ENCODE assay signal across 23 mouse cellular contexts in genomic region chr7:123327909-123328308, GRCm38 (mm10). TPM values are rescaled to one million over a fixed set of nuclear protein-coding genes. Genes with fewer than 3 reads are reported as not detected.
A peak's percentile ranks its signal among the peaks of the same experiment; 100 is the strongest.
DNase-seq lines count a peak whose midpoint lies in the region; ATAC-seq lines count a peak whose summit lies in the region.
"Had no signal": no experiment of that assay in that cellular context is flagged by ENCODE, and none has a peak within 500 bp of the region (broad histone marks: within the 10 kb centered on the region; RNA-seq: fewer than 3 reads in every experiment).

No protein-coding gene starts in this region.

- DNase-seq in embryonic facial prominence, embryonic 10.5 days (ENCODE audit: low spot score): no peak
- DNase-seq in heart, adult 18-20 months: no peak
- no peak for DNase-seq in liver, embryonic 11.5 days (ENCODE audit: low spot score)
- DNase-seq in thymus, postnatal 4 days: no peak
- DNase-seq: adrenal gland, postnatal 25 days; cerebellum, adult 11-12 months; cerebellum, postnatal 25 days; embryo, embryonic 11 days; heart, postnatal 10 days; lung, postnatal 4 days; right cerebral cortex, postnatal 4 days; thymus, postnatal 14 days had no signal

- peaks cover 36% of the 10 kb centered on the region for H3K36me3 ChIP-seq in embryonic facial prominence, embryonic 13.5 days
- peaks cover 61% of the 10 kb centered on the region for H3K36me3 ChIP-seq in embryonic facial prominence, embryonic 10.5 days (replicated peaks)
- H3K36me3 ChIP-seq in heart, embryonic 13.5 days: peaks cover 31% of the 10 kb centered on the region
- peaks cover 63% of the 10 kb centered on the region for H3K36me3 ChIP-seq in liver, embryonic 12.5 days
- H3K36me3 ChIP-seq in liver, embryonic 11.5 days (ENCODE audit: control insufficient read depth, insufficient read depth, low read length): peaks cover 5% of the 10 kb centered on the region; the same call in 1 of the 2 replicates
- H3K36me3 ChIP-seq in limb, embryonic 15.5 days: peaks cover 33% of the 10 kb centered on the region

- no peak overlapping the region for H3K4me2 ChIP-seq in embryonic facial prominence, embryonic 13.5 days
- peak overlapping the region; percentile 24; the same call in 1 of the 2 replicates for H3K4me2 ChIP-seq in heart, embryonic 13.5 days
- no peak overlapping the region for H3K4me2 ChIP-seq in liver, embryonic 12.5 days
- H3K4me2 ChIP-seq in liver, embryonic 11.5 days: no peak overlapping the region
- no peak overlapping the region for H3K4me2 ChIP-seq in limb, embryonic 15.5 days
- H3K4me2 ChIP-seq: forebrain, embryonic 15.5 days; hindbrain, embryonic 13.5 days; lung, embryonic 15.5 days had no signal

- 44% methylated on average over 4 of the region's 4 CpGs for WGBS in embryonic facial prominence, embryonic 13.5 days
- WGBS in embryonic facial prominence, embryonic 10.5 days: 76% methylated on average over 4 of the region's 4 CpGs
- WGBS in heart, embryonic 13.5 days: 54% methylated on average over 4 of the region's 4 CpGs
- WGBS in liver, embryonic 12.5 days (ENCODE audit: insufficient replicate concordance): 85% methylated on average over 4 of the region's 4 CpGs
- WGBS in liver, embryonic 11.5 days: 80% methylated on average over 4 of the region's 4 CpGs
- 28% methylated on average over 4 of the region's 4 CpGs for WGBS in limb, embryonic 15.5 days

- H3K9ac ChIP-seq in embryonic facial prominence, embryonic 13.5 days: no peak overlapping the region
- H3K9ac ChIP-seq in heart, embryonic 13.5 days: no peak overlapping the region
- H3K9ac ChIP-seq in liver, embryonic 12.5 days: no peak overlapping the region
- H3K9ac ChIP-seq in liver, embryonic 11.5 days (ENCODE audit: low read depth, low read length): no peak overlapping the region
- no peak overlapping the region for H3K9ac ChIP-seq in limb, embryonic 15.5 days
- H3K9ac ChIP-seq: forebrain, embryonic 15.5 days; hindbrain, embryonic 13.5 days; lung, embryonic 15.5 days had no signal

- ATAC-seq in embryonic facial prominence, embryonic 13.5 days (ENCODE audit: insufficient number of reproducible peaks, insufficient read depth, low FRiP score, low TSS enrichment, low read depth): no peak
- ATAC-seq in heart, embryonic 13.5 days (ENCODE audit: extremely low read depth, insufficient number of reproducible peaks, low FRiP score, low TSS enrichment): no peak
- no peak for ATAC-seq in liver, embryonic 12.5 days
- ATAC-seq in liver, embryonic 11.5 days (replicated peaks; ENCODE audit: low FRiP score): no peak
- ATAC-seq in limb, embryonic 15.5 days (ENCODE audit: insufficient number of reproducible peaks, low FRiP score, low TSS enrichment, low read depth): no peak
- ATAC-seq: CD4-positive, CD25-positive, alpha-beta regulatory T cell, adult 4 months; forebrain, embryonic 15.5 days; inflammation-experienced regulatory T-cells, adult 6 months had no signal

- H3K4me1 ChIP-seq in embryonic facial prominence, embryonic 13.5 days: peaks cover 32% of the 10 kb centered on the region
- peaks cover 21% of the 10 kb centered on the region for H3K4me1 ChIP-seq in embryonic facial prominence, embryonic 10.5 days
- peaks cover 51% of the 10 kb centered on the region for H3K4me1 ChIP-seq in heart, embryonic 13.5 days
- H3K4me1 ChIP-seq in liver, embryonic 12.5 days: peaks cover 65% of the 10 kb centered on the region
- peaks cover 28% of the 10 kb centered on the region for H3K4me1 ChIP-seq in liver, embryonic 11.5 days (replicated peaks; ENCODE audit: control insufficient read depth, insufficient read depth, low read length)
- H3K4me1 ChIP-seq in limb, embryonic 15.5 days: peaks cover 23% of the 10 kb centered on the region
- H3K4me1 ChIP-seq: forebrain, embryonic 15.5 days; lung, embryonic 15.5 days had no signal

- no peak overlapping the region for H3K4me3 ChIP-seq in embryonic facial prominence, embryonic 13.5 days
- H3K4me3 ChIP-seq in embryonic facial prominence, embryonic 10.5 days: no peak overlapping the region
- H3K4me3 ChIP-seq in heart, embryonic 13.5 days: no peak overlapping the region
- no peak overlapping the region for H3K4me3 ChIP-seq in liver, embryonic 12.5 days
- H3K4me3 ChIP-seq in liver, embryonic 11.5 days (ENCODE audit: low read depth, low read length): no peak overlapping the region
- no peak overlapping the region for H3K4me3 ChIP-seq in limb, embryonic 15.5 days
- H3K4me3 ChIP-seq: erythroblast, embryonic 14.5 days; forebrain, embryonic 15.5 days; hindbrain, embryonic 13.5 days; lung, embryonic 15.5 days had no signal

- H3K9me3 ChIP-seq in embryonic facial prominence, embryonic 13.5 days: no peaks in the 10 kb centered on the region
- H3K9me3 ChIP-seq in embryonic facial prominence, embryonic 10.5 days: no peaks in the 10 kb centered on the region
- no peaks in the 10 kb centered on the region for H3K9me3 ChIP-seq in heart, embryonic 13.5 days
- no peaks in the 10 kb centered on the region for H3K9me3 ChIP-seq in liver, embryonic 12.5 days (replicated peaks)
- H3K9me3 ChIP-seq in liver, embryonic 11.5 days (ENCODE audit: control insufficient read depth, low read length): no peaks in the 10 kb centered on the region
- no peaks in the 10 kb centered on the region for H3K9me3 ChIP-seq in limb, embryonic 15.5 days
- H3K9me3 ChIP-seq: forebrain, embryonic 15.5 days; hindbrain, embryonic 13.5 days; lung, embryonic 15.5 days had no signal

- no peaks in the 10 kb centered on the region for H3K27me3 ChIP-seq in embryonic facial prominence, embryonic 13.5 days
- H3K27me3 ChIP-seq in embryonic facial prominence, embryonic 10.5 days (replicated peaks; ENCODE audit: low read depth, poor library complexity, severe bottlenecking): no peaks in the 10 kb centered on the region
- H3K27me3 ChIP-seq in heart, embryonic 13.5 days (replicated peaks): no peaks in the 10 kb centered on the region
- no peaks in the 10 kb centered on the region for H3K27me3 ChIP-seq in liver, embryonic 12.5 days (replicated peaks)
- no peaks in the 10 kb centered on the region for H3K27me3 ChIP-seq in liver, embryonic 11.5 days (replicated peaks; ENCODE audit: control insufficient read depth, insufficient read depth, low read length)
- no peaks in the 10 kb centered on the region for H3K27me3 ChIP-seq in limb, embryonic 15.5 days
- H3K27me3 ChIP-seq: forebrain, embryonic 15.5 days; hindbrain, embryonic 13.5 days; lung, embryonic 15.5 days had no signal

- H3K27ac ChIP-seq in embryonic facial prominence, embryonic 13.5 days: peak overlapping the region; percentile 64
- no peak overlapping the region for H3K27ac ChIP-seq in embryonic facial prominence, embryonic 10.5 days (replicated peaks)
- H3K27ac ChIP-seq in heart, embryonic 13.5 days (replicated peaks): peak overlapping the region; percentile 10; the same call in 1 of the 2 replicates
- H3K27ac ChIP-seq in liver, embryonic 12.5 days: peak overlapping the region; percentile 80; the same call in 1 of the 2 replicates
- no peak overlapping the region for H3K27ac ChIP-seq in liver, embryonic 11.5 days (ENCODE audit: low read depth, low read length)
- H3K27ac ChIP-seq in limb, embryonic 15.5 days: peak overlapping the region; percentile 59; the same call in 1 of the 2 replicates
- H3K27ac ChIP-seq: forebrain, embryonic 15.5 days; hindbrain, embryonic 13.5 days; lung, embryonic 15.5 days; stomach, postnatal 0 days had no signal

RNA-seq across cellular contexts. Expression of gene Lcmt1, which starts 41.7 kb away (rescaled TPM):
- 45.6 and 50.2 TPM in 2 replicates for polyA plus RNA-seq in embryonic facial prominence, embryonic 13.5 days (2015; fragmentation: Nextera tagmentation; extraction: Ambion mirVana)
- 49.6 and 53.5 TPM in 2 replicates for polyA plus RNA-seq in embryonic facial prominence, embryonic 10.5 days (2016; fragmentation: Nextera tagmentation; extraction: Ambion mirVana)
- 36.7 and 37.3 TPM in 2 replicates for polyA plus RNA-seq in heart, embryonic 13.5 days (2015; fragmentation: Nextera tagmentation; extraction: Ambion mirVana)
- total RNA-seq in heart, adult 18-20 months (2021): 10 to 100 TPM; 21.8 to 22.1 TPM
- 33.4 and 34.4 TPM in 2 replicates for polyA plus RNA-seq in liver, embryonic 12.5 days (2016; fragmentation: Nextera tagmentation; extraction: Ambion mirVana)
- polyA plus RNA-seq in liver, embryonic 11.5 days (2014; fragmentation: Nextera tagmentation; extraction: Ambion mirVana): 49.7 and 54.4 TPM in 2 replicates
- 41.1 and 42.8 TPM in 2 replicates for polyA plus RNA-seq in limb, embryonic 15.5 days (2015; fragmentation: Nextera tagmentation; extraction: Ambion mirVana)

RNA-seq across cellular contexts. Expression of gene Arhgap17, which starts 41.8 kb away (rescaled TPM):
- polyA plus RNA-seq in embryonic facial prominence, embryonic 13.5 days (2015; fragmentation: Nextera tagmentation; extraction: Ambion mirVana): 19.9 and 21.4 TPM in 2 replicates
- polyA plus RNA-seq in embryonic facial prominence, embryonic 10.5 days (2016; fragmentation: Nextera tagmentation; extraction: Ambion mirVana): 28.5 and 32.3 TPM in 2 replicates
- polyA plus RNA-seq in heart, embryonic 13.5 days (2015; fragmentation: Nextera tagmentation; extraction: Ambion mirVana): 16.3 and 17.5 TPM in 2 replicates
- total RNA-seq in heart, adult 18-20 months (2021): 10 to 100 TPM; 12.5 to 16.2 TPM
- 16.7 TPM in 2 replicates for polyA plus RNA-seq in liver, embryonic 12.5 days (2016; fragmentation: Nextera tagmentation; extraction: Ambion mirVana)
- 29.8 and 31.3 TPM in 2 replicates for polyA plus RNA-seq in liver, embryonic 11.5 days (2014; fragmentation: Nextera tagmentation; extraction: Ambion mirVana)
- polyA plus RNA-seq in limb, embryonic 15.5 days (2015; fragmentation: Nextera tagmentation; extraction: Ambion mirVana): 19.6 and 21.9 TPM in 2 replicates

Comparison
In these comparisons a context has a peak if more than half of its experiments do, and no peak if none do; other contexts are left out.
1. H3K27ac ChIP-seq: peak in embryonic facial prominence, embryonic 13.5 days (single experiment), heart, embryonic 13.5 days (single experiment), liver, embryonic 12.5 days (single experiment) and limb, embryonic 15.5 days (single experiment); none in embryonic facial prominence, embryonic 10.5 days (single experiment) and liver, embryonic 11.5 days (single experiment).